Mouse (Mus musculus) heart, postnatal 4 days (tissue): ENCODE results near the gene Atoh7. TPM values are rescaled to one million over a fixed set of nuclear protein-coding genes. Genes with fewer than 3 reads are reported as not detected.

Source experiments
- DNase-seq: peaks from one replicate; pipeline ENCODE4 v3.0.0; 2021
- total RNA-seq, 2 experiments: library from RNA; stranded (reverse); gene quantifications; 2 replicates each; pipeline ENCODE4 v1.2.3; 2021

Gene Atoh7
- total RNA-seq, 2 experiments from 2014 or later, result not detected

GRCm38 (mm10) chr10:63099941-63100562 lies 601 bp downstream of the Atoh7 start:
- DNase-seq, result peak; percentile 57

GRCm38 (mm10) chr10:63100657-63101056 lies 1.2 kb downstream of the Atoh7 start:
- DNase-seq, result no peak

- DNase-seq, result no peak
These were observed 13.7 kb downstream of the Atoh7 start for GRCm38 (mm10) chr10:63113027-63113604.

- DNase-seq, result no peak
These were observed 14.4 kb downstream of the Atoh7 start for GRCm38 (mm10) chr10:63113716-63114360.

- DNase-seq, result no peak
These were observed 16.4 kb downstream of the Atoh7 start for GRCm38 (mm10) chr10:63115881-63116280.

GRCm38 (mm10) chr10:63116376-63116775 lies 16.9 kb downstream of the Atoh7 start:
- no peak for DNase-seq

GRCm38 (mm10) chr10:63117583-63117982 lies 18.1 kb downstream of the Atoh7 start:
- DNase-seq, result no peak

GRCm38 (mm10) chr10:63119916-63120315 lies 20.5 kb downstream of the Atoh7 start:
- DNase-seq, result no peak

GRCm38 (mm10) chr10:63121961-63122360 lies 22.5 kb downstream of the Atoh7 start:
- DNase-seq, result no peak

GRCm38 (mm10) chr10:63122516-63122915 lies 23.1 kb downstream of the Atoh7 start:
- DNase-seq, result peak; percentile 28

- DNase-seq, result no peak
These were observed 23.7 kb downstream of the Atoh7 start for GRCm38 (mm10) chr10:63123141-63123540.

GRCm38 (mm10) chr10:63124016-63124415 lies 24.6 kb downstream of the Atoh7 start:
- no peak for DNase-seq

- DNase-seq, result no peak
These were observed 25.9 kb downstream of the Atoh7 start for GRCm38 (mm10) chr10:63125343-63125742.

- no peak for DNase-seq
These were observed 26.7 kb downstream of the Atoh7 start for GRCm38 (mm10) chr10:63126116-63126515.

GRCm38 (mm10) chr10:63127156-63127555 lies 27.7 kb downstream of the Atoh7 start:
- no peak for DNase-seq

- DNase-seq, result peak; percentile 59
These were observed 28.8 kb downstream of the Atoh7 start for GRCm38 (mm10) chr10:63128256-63128655.

- DNase-seq, result no peak
These were observed 31.0 kb downstream of the Atoh7 start for GRCm38 (mm10) chr10:63130500-63130899.

GRCm38 (mm10) chr10:63132356-63132755 lies 32.9 kb downstream of the Atoh7 start:
- no peak for DNase-seq

- DNase-seq, result no peak
These were observed 33.9 kb downstream of the Atoh7 start for GRCm38 (mm10) chr10:63133326-63133725.

GRCm38 (mm10) chr10:63135680-63136079 lies 36.2 kb downstream of the Atoh7 start:
- no peak for DNase-seq

GRCm38 (mm10) chr10:63136436-63136835 lies 37.0 kb downstream of the Atoh7 start:
- no peak for DNase-seq

- DNase-seq, result no peak
These were observed 43.2 kb downstream of the Atoh7 start for GRCm38 (mm10) chr10:63142660-63143059.
